Mouse (Mus musculus) gastrocnemius, adult 8-10 months (tissue): ENCODE results near the gene Metap1. TPM values are rescaled to one million over a fixed set of nuclear protein-coding genes. Genes with fewer than 3 reads are reported as not detected.

ENCODE experiments used
- DNase-seq, 2 experiments: peaks; one replicate each; pipeline ENCODE4 v3.0.0; 2022; ENCODE audit warnings: low spot score in 2 of 2
- total RNA-seq, 4 experiments: library from RNA; stranded (reverse); gene quantifications; 2 replicates each; pipeline ENCODE4 v1.2.4; 2022

Gene Metap1
- total RNA-seq = 10 to 100 TPM; 51.4 to 54.0 (median 53.7) TPM

DNA sequence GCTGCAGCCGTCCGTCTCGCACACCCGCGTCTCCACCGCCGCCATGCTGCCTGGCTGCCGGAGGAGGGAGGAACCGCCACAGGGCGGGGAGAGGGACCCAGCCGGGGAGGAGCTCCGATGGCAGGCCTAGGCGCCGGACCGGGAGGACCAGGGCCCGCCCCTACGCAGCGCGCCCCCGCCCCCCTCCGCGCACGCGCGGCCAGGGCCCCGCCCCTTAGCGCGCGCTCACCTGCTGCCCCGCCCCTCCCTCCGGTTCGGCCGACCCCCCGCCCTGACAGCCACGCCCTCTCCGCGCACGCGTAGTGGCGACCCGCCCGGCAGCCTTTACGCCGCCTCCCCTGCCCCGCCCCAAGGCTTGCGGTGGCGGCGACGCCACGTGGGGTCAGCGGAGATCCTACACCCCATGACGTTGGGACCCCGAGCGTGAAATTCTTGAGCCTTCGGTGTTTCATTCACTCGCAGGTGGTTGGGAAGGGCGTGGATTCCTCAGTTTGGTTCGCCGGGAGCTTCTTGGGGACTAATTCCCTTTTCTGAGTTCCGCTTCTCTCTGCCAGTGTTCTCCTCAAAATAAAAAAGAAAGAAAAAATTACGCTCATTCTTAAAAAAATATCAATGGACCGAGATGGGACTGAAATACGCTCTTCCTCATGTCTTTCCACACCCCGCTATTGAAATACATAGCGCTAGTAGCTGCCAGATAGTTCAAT, at the start of gene Metap1:
Gene Metap1 (minus strand): TSS at position 189 of the 707 bp plus-strand sequence.
- DNase-seq = peak; percentile 90 to 94

DNA sequence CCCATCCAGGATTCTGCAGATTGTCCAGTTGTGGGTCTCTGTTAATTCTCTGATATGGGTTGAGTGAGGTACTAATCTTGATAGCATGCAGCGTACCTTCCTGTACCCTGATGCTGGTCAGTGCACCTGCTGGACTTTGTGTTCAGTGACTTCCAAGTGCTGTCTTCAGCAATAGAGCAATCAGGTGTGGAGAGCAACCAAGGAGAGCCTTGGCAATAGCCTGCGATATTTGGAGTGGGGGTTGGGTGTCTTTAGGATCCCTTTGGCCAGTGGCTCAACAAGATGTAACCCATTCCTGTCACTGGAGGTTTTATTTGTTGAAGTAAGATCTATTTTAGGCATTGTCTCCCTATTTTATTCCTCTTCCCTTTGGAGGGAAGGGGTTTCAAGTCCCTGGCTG, 46.7 kb upstream of the Metap1 start:
- no peak for DNase-seq

DNA sequence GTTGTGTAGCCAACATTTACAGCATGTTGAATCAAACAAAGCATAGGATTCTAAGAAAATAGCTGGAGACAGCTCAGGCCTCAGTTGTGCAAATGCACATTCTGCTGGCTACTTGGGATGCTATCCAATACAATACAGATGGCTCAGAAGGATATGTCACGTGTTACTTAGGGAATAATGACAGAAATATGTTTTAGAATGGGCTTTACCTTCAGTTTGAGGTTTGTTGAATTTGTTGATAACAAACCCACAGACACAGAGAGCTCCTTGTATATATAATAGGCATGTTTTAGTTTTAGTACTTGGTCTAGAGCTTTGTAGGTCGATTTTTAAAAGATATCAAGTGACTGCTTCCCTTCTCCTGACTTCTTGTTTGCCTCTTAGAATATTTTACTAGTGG, 43.4 kb upstream of the Metap1 start:
- no peak for DNase-seq

DNA sequence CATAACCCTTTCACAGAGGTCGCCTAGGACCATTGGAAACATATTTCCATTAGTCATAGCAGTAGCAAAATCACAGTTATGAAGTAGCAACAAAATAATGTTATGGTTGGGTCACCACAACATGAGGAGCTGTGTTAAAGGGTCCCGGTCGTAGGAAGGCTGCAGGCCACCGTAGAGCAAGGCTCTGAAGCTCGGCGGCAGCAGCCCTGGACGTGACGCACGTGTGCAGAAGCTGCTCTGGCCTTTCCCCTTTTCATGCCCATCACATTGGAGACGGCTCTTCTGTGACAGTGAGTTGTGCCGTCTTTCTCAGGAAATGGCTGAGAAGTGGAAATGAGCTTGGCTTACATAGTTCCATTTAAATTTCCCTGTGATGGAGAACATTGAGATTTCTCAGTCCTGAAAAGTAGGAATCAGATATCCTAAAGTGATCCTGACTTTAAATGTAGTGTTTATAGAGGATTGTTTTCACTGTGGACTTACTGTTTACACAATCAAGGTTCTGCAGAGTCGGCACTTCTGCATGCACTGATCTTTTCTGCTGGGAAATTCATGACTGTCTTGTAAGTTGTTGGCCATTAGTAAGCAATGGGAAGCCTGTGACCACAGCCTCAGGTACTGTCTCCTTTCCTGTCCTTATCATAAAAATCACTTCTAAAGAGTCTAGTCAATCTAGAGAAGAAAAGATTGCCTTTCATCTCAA, 42.3 kb upstream of the Metap1 start:
- DNase-seq = no peak

DNA sequence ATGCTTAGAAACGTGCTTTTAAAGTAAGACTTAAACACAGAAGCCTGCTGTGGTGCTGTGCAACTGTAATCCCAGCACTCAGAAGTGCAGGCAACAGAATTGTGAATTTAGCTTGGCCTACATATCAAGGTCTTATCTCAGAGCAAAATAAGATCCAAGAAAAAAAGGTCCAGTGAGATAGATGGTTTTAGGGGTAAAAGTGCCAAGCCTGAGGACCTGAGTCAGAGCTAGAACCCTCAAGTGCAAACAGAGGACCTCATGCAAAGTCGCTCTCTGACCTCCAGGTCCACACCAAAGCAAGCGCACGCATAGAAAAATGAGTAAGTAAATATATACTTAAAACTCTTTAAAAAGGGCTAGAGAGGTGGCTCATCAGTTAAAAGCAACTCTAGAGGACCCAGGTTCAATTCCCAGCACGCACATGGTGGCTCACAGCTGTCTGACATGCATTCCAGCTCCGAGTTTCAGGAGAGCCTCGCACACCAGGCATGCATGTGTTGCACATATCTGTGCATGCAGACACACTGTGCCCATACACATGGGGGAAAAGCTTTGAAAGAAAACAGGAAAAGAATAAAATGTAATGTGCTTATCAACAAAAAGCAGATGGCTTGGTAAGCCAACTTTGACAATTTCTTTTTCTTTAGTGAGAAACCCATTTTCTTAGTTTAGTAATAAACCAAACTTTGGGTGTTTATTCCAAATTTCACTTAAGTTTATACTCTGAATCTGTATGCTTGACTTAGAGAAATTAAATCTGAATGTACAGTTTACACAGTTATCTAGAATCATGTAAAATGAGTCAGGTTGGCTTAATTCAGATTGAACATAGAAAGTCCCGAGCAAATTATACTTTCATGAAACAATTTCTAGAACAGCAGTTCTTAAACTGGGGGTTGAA, 41.5 kb upstream of the Metap1 start:
- DNase-seq = no peak

DNA sequence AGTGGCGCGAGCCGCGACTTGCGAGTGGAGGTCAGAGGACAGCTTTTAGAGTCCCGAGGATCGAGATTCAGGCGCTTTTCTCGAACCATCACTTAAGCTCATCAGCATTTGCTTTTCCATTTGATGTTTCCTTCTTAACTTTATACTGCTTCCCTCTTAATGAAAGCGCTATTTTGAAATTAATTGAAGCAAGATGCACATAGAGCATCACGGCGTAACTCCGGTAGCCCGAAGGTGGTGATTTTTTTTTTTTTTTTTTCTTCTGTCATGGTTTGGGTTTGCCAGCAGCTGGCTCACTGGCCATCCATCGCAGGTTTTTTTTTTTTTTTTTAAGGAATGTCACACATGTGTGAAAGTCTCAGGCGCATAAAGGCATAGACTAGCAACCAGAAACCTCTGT, 39.0 kb upstream of the Metap1 start:
- DNase-seq = no peak

DNA sequence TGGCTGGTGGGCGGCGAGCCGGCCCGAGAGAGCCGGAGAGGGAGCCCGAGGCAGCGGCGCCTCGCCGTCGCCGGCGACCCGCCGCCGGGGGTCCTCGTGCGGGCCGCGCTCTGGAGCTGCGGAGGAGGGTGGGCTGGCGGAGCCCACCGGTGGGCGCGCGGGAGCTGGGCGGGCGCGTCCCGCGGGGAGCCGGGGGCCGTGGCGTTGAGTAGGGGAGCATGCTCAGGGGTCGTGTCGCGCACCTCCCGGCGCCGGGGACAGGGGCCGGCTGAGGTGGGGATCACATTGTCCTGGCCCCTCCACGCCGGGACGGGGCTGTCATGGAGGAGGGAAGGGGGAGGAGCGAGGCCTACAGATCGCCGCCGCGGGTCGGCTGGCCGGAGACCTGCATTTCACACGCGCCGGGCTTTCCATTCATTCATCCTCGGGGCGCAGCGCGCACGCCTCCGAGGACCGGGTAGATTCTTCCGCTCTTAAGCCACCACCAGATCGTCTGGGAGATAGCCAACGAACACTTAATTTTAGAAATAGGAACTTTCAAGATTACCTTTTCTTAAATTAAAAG, 38.4 kb upstream of the Metap1 start:
- DNase-seq = peak; percentile 39 to 58

DNA sequence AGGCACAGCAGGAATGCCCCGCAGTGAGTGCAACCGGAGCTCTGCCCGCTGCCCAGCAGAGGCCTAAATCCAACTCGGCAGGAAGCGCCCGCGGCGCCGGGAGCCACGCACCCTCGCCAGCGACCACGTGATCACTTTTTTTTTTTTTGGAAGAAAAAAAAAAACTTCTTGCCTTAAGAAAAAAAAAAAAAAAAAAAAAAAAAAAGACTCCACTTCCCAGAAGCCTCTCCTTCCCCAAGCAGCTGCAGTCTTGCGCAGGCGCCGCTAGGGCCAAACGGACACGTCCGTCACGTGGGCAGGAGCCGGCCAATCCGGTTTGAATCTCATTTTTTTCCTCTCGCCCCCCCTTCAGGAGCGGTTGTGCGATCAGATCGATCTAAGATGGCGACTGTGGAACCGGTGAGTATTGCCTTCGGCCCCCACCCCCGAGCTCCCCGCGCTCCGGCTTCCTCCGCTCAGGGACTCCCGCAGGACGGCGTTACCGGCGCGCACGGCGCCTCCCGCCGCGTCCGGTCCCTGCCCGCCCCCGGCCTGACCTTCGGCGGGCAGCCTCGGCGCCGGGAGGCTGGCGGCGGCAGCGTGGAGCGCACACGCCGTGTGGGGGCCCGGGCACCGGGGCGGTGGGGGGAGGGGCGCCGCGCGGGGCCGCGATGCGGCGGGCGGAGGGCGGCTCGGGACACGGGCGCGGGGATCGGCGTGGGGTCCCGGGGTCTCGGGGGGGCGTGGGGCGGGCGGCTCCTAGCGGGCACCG, 37.8 kb upstream of the Metap1 start:
- peak; percentile 94 to 96 for DNase-seq

DNA sequence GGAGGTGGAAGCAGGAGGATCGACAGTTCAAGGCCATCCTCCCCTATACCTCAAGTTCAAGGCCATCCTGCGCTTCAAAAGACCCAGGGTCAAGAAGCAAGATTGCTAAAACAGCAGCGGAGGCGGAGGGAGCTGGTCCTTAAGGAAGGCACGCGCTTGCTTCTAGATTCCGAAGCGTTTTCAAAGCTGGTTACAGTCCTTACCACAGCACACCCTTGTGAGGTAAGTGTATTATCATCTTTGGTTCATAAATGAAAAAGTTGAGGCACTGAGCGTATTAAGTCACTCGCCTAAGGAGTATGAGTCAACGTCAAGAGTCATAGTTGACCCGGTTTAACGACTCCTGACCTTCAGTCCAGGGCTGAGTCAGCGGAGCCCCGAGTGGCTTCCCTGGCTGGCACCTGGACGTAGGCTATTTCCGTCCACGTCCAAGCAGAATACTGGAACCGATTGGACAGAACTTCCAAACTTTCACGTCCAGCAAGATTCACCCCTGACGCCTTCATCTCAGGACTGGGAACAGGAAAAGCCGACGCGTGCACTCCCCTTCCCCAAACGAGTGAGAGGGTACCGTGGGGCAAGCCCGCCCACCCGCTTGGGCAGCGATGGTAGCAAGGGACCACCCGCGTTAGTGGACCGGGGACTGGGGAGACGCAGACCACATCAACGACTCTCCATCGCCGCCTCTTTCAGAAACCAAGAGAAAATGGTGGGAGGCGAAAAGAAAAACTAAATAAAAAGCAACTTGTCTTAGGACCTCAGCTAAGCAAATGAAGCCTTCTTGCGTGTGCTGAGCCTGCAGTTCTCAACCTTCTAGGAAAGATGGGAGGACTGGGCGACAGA, 37.0 kb upstream of the Metap1 start, which contains the start of gene Eif4e:
Gene Eif4e (plus strand): TSS at position 107 of the 843 bp plus-strand sequence.
- peak; percentile 62 to 75 for DNase-seq

DNA sequence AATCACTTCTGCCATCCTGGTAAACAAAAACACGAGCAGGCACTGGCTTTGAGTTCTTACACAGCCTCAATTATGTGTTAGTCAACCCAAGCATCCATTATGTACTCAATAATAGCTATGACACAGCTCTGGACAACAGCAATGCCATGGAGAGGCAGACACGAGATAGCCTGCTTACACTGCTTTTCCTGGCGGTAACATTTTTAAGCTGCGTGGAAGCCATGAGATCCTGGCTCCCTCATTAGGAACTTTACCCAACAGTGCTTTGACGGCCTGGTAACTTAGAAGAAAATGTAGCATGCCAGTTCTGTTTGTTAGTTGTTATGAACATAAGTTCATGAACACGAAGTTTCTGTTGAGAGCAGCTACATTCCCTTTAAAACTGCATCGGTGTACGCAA, 36.2 kb upstream of the Metap1 start:
- no peak for DNase-seq

DNA sequence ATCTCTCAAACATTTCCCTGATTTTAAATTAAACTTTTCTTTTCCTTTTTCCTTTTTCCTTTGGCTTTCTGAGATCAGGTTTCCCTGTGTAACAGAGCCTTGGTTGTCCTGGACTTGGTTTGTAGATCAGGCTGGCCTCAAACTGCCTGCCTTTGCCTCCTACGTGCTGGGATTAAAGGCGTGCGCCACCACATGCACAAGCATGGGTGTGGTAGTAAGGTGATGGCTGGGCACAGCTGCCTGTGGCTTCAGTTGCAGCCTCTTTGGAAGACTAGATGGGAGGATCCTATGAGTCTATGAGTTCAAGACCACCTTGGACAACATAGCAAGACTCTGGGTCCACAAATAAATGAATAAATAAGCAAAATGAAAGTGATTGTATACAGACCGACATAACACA, 34.6 kb upstream of the Metap1 start:
- DNase-seq = no peak

DNA sequence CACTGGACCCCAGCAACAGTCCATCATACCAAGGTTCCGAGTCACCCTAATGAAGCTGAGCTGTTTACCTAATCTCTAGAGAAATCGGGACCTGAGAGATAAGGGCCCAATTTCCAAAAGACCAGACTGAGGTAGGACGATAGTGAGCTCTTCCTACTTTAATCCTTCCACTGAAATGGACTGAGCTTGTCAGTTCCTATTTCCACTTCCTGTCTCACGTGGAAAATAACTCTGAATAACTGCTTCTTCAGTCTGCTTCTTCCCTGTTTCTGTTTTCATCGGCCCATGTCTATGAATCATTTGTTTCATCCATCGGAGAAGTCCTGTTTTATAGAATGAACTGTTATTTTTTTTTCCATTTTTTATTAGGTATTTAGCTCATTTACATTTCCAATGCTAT, 29.9 kb upstream of the Metap1 start:
- DNase-seq = no peak

DNA sequence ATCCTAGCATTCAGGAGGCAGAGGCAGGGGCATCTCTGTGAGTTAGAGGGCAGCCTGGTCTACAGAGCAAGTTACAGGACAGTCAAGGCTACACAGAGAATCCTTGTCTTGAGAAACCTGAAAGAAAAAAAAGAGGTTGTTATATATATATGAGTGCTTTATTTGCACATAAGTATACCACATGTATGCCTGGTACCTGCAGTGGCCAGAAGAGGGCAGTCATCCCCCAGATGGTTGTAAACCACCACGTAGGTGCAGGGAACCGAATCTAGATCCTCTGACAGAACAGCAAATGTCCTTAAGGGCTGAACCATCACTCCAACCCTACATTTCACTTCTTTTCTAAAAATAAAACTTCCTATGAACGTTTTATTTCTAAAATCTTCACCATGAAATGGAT, 28.6 kb upstream of the Metap1 start:
- no peak for DNase-seq

DNA sequence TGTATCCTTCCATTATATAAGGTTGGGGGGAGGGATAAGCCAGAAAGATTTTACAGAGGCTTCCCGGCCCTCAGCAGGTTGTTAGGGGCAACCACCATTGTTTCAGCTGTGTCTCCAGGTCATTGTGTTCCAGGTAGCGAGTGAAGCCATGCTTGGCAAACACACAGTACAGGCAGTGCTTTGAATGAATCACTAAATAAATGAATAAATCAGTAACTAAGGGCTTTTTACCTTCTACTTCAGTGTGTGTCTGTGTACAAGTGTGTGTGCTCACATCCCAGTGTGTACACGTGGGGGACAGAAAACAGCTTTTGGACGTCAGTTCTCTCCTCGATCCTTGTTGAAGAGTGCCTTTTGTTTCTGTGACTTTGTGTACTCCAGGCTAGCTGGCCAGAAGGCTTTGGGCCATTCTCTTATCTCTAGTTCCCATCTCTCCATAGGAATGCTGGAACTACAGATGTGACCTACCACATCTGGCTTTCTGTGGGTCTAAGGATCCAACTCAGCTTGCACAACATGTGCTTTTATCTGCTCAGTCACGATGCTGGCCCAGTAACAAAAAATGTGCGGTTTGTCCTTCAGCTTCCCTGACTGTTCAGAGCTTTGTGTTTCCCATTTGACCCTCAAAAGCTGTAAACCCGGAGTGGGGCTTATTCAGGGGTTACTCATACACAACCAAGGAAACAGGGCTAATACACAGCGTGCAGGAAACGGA, 26.5 kb upstream of the Metap1 start:
- DNase-seq = no peak

DNA sequence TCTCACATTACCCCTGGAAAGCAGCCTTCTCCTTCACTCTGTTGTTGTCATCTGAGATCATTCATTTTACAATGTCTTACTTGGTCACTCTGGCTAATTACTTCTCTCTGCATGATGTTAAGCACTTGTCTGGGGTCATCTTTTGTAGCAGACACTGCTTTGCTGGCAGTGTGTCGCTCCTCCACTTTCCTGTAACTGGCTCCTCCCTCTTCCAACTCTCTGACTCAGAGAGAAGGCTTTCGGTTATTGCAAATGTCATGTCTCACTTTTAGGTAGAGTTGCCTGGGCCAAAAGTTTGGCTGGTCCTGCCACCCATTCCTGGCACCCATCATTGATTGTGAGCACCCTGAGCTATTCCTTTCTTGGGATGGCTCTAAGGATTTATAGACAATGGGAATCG, 25.4 kb upstream of the Metap1 start:
- DNase-seq = no peak

DNA sequence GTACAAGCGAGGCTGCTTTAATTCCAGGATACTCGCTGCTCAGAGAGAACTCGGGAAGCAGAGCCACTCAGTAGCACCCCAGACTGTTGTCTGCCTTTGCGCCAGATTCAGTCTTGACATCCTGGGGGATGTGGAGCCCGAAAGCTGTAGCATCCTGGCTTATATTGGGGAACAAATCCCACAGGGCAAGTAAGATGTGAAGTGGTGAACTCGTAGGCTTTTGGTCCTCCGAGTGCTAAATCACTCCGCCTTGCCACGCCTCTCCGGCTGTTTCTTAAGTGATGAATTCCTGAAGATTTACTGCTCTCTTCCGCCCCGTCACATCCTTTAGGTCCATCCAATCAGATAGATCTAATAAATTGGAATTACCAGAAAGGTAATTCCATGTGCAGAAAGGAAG, 23.9 kb upstream of the Metap1 start:
- DNase-seq = no peak

DNA sequence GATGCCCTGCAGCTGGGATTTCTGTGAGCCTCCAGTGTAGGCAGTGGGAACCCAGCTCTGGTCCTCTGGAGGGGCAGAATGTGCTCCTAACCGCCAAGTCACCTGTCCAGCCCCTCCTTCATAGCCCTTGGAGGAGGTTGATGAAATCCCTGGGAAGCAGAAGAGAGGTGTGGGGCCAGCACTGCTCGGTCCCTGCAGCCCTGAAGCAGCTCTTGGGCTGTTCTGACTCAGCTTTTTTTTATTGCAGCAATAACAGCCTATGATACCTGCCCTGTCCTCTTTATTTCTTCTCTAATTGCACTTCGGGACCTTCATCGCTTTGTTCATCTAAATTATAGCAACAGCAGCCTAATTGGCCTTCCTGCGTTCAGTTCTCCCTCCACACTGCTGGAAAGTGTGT, 21.2 kb upstream of the Metap1 start:
- no peak for DNase-seq

DNA sequence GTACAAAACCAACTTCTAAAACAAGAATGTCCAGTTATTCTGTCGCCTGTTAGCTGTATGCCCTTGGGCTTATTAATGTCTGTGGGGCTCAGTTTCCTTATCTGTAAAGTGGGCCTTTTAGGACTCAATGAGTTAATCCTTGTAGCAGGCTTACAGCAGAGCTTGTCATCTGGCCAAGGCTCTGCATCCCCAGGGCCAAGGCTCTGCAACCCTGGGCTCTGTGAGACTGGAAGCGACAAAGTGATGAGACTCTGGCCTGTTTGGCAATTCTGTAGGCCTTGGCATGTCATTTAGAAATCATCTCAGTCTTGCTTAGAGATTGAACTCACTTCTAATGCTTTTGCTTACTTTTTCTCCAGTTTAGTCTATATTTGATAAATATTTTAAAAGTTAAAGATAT, 20.3 kb upstream of the Metap1 start:
- DNase-seq = no peak

DNA sequence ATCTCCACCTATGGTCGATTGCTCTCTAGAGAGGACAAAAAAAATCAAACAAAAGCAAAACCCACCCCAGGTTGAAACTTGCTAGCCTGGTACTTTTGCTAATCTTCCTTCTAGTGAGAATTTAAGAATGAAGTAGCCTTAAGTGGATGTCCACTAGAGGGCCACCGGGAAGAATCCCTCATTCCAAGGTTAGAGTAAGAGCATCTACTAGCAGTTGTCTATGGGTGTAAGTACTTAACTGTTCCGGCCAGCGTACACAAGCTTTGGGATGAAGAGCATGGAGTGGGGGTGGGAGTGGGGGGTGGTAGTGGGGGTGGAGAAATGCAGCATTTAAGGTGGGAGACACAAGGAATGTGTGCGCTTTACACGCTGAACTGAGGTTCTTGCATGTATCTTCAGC, 17.4 kb upstream of the Metap1 start:
- DNase-seq = peak in 1 of 2 experiments; percentile 7
